Mouse (Mus musculus) hindlimb bud, embryonic 11.5 days (tissue): Measurements from ENCODE around the gene 4933402D24Rik.

ENCODE experiments used
- DNase-seq: peaks from one replicate; pipeline ENCODE4 v3.0.0-alpha.2; 2012; ENCODE audit warnings: low read depth, low spot score; ENCODE audit errors: extremely low spot score

4933402D24Rik gene

DNA sequence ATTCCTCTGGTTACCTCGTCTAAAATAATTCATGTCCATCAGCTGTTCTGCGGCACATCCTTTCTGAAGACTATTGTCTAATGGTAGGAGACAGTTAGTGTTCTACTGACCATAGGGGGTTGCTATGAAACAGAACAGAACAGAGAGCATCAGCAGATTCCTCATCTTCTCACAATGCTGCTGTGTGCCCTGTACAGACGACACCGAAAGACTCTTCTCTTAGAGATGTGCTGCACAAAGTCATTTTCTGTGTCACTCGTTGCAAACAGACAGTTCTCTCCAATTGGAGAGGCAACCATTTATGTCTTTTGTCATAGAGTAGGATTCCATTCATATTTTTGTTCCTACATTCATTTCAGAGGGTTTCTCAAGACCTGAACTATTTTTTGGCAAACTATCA is at the start of gene 4933402D24Rik:
4933402D24Rik (minus strand) TSS at position 101 of the 400 bp plus-strand sequence.
- DNase-seq: no peak

GRCm38 (mm10) chr1:63808584-63808983 is 39.5 kb upstream of the 4933402D24Rik start:
- peak; percentile 28 for DNase-seq

DNA sequence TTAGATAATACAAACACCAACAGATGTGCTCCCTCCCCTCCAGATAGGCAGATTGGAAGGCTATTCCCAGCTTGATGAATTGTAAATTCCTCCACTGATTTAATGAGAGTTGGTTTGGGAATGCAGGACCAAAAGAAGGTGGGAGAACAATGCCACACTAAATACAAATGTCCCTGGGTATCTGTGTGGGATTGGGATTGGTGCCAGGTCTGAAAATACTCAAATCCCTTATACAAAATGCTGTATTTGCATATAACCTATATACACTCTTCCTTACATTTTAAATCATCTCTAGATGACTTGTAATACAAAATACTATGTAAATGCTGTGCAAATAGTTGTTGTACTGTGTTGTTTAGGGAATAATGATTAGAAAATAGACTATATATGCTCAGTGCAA is 36.0 kb upstream of the 4933402D24Rik start:
- DNase-seq: no peak

DNA sequence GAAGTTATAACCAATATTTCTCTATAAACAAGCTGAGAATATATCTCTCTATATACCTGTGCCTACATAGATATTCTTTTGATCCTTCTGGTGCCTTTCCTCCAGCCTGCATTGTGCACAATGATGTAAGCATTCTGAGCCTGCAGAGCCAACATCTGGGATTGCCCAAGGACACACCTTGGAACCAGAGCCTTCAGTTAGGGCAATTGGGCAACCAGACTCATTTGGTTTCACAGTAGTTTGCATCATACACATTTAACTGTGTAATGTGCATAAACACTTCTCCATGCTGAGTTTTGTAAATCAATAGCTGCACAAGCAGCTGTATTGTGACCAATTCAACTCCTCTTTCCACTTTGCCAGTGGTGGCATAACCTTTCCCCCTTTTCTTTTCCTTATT is 25.3 kb upstream of the 4933402D24Rik start:
- DNase-seq: no peak

DNA sequence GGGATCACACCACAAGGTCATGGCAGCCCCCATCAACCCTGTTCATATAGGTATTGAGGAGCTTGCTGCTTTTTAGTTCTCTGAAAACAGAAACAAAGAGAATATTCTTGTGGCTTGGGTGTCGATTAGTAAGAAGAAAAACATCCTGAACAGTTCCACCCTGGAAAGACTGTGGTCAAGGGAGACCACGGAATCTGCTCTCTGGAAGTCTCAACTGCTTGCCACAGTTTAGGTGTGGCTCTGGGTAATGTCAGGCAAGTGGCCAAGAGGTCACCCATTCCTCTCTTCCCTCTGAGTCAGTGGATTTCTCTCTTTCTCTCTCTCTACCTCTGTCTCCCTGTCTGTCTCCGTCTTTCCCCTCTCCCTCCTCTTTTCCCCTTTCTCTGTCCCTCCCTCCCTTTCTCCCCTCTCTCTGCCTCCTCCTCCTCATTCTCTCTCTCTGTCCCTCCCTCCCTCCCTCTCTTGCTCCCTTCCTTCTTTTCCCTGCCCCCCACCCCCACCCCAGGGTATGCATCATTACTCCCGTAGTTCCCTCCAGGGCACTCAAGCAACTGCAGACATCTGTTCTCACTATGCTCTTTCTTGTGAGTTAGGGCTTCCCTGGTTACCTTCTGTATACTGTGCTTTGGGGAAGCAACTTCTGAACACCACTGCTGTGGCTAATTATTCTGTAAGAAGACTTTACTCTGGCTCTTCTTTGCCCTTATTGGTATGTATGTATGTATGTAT is 8.0 kb upstream of the 4933402D24Rik start:
- no peak for DNase-seq

DNA sequence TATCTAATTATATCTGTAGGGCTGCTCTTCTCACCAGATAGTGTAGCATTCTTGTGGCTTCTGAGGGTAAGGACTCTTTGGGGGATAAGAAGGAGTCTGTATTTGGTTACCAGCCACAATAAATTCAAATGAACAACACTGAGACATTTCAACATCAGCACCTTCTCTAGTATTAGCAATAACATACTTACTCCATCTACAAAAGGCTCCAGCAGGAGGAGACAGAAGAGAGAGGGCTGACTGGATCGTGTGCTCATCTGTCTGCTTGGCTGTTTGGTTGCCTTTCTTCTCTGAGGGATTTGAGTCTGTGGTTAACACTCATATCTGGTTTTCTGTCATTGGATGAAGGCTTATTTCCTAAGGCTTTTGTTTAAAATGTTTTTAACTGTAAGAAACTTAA is 7.3 kb upstream of the 4933402D24Rik start:
- DNase-seq: no peak

GRCm38 (mm10) chr1:63770309-63770708 is 1.2 kb upstream of the 4933402D24Rik start:
- DNase-seq: no peak

- DNase-seq: peak; percentile 39
These were observed 955 bp downstream of the 4933402D24Rik start for GRCm38 (mm10) chr1:63768112-63768511.

DNA sequence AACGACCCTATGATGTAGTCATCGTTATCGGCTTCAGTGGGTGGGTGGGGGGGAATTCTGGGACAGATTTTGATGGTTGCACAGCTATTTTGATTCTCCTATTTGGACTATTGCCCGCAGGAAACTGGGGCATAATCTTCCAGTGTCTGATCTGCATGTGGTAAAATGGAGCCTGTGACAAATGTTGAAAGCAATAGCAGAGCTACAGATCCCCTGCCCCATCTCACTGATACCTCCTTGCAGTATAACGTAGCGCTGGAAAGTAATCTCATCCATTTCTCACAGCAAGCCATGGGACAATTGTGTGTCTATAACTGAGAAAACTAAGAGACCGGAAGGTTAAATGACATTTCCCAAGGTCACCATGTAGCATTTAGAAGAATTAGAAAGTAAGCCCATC is 4.7 kb downstream of the 4933402D24Rik start:
- no peak for DNase-seq

- no peak for DNase-seq
These were observed 5.1 kb downstream of the 4933402D24Rik start for GRCm38 (mm10) chr1:63763881-63764386.

DNA sequence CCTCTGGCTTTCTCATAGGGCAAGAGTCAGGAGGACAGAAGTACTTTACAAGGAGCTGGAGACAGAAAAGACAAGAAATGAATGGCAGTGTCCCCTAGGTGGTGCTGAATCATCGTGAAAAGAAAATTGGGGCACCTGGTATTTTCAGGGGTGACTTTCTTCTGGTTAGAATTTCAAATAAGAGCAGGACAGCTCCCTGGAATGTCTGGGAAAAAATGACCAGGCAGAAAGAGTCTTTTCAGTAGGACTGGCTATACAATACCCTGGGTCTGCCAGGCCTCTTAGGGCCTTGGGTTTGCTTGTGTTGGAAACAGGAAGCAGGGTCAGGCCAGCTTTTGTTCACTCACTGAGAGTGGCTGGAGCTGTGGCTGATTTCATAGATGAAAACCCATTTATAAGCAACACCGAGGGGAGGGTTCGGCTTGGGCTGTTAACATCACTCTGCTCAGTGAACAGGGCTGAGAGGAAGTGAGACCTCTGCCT is 5.8 kb downstream of the 4933402D24Rik start:
- no peak for DNase-seq

- DNase-seq: no peak
These were observed 13.1 kb downstream of the 4933402D24Rik start for GRCm38 (mm10) chr1:63756005-63756404.

- DNase-seq: peak; percentile 94
These were observed 38.8 kb downstream of the 4933402D24Rik start, which contains the start of the genes Mdh1b and Fastkd2 for GRCm38 (mm10) chr1:63730240-63730771. Gene Mdh1b (minus strand): TSS chr1:63730318. Gene Fastkd2 (plus strand): TSS chr1:63730614.

- DNase-seq: no peak
These were observed 39.3 kb downstream of the 4933402D24Rik start for GRCm38 (mm10) chr1:63729796-63730195.

GRCm38 (mm10) chr1:63720161-63720560 is 48.9 kb downstream of the 4933402D24Rik start:
- DNase-seq: no peak

GRCm38 (mm10) chr1:63708876-63709275 is 60.2 kb downstream of the 4933402D24Rik start:
- no peak for DNase-seq

- no peak for DNase-seq
These were observed 63.3 kb downstream of the 4933402D24Rik start for GRCm38 (mm10) chr1:63705733-63706132.
